Mouse (Mus musculus) heart, embryonic 14.5 days (tissue): ENCODE data around the gene Mtss1l. TPM values are rescaled to one million over a fixed set of nuclear protein-coding genes. Genes with fewer than 3 reads are reported as not detected.

Experiments
- ATAC-seq: fragments of 200-750 bp; cut with Nextera tagmentation; 2 replicates; pipeline ENCODE4 v1.8.0; 2017; ENCODE audit warnings: low read depth, moderate TSS enrichment; ENCODE audit not compliant: insufficient number of reproducible peaks, insufficient read depth, low FRiP score
- H3K27ac ChIP-seq, 2 experiments: fragments of 200-500 bp in 1 of 2; fragments of 300-500 bp in 1 of 2; sonication (generic) in 1 of 2; replicated peaks in 1 of 2; 2 replicates each; pipeline ENCODE4 v1.5.1; 2012 to 2014; ENCODE audit warnings: low read depth in 2 of 2, low read length in 2 of 2, control low read depth in 1 of 2, mild to moderate bottlenecking in 1 of 2, mixed read lengths in 1 of 2; ENCODE audit not compliant: control insufficient read depth in 1 of 2, insufficient read depth in 1 of 2
- H3K27me3 ChIP-seq: fragments of 300-500 bp; sonication (generic); 2 replicates; pipeline ENCODE4 v1.6.1; 2014; ENCODE audit warnings: mild to moderate bottlenecking, low read length, control low read depth; ENCODE audit not compliant: control insufficient read depth, insufficient read depth
- H3K36me3 ChIP-seq: fragments of 300-500 bp; sonication (generic); 2 replicates; pipeline ENCODE4 v1.6.1; 2014; ENCODE audit warnings: mild to moderate bottlenecking, control low read depth, low read length, mixed read lengths; ENCODE audit not compliant: control insufficient read depth, insufficient read depth
- H3K4me1 ChIP-seq, 2 experiments: fragments of 200-500 bp in 1 of 2; fragments of 300-500 bp in 1 of 2; sonication (generic) in 1 of 2; 2 replicates each; pipeline ENCODE4 v1.6.1; 2012 to 2014; ENCODE audit warnings: low read length in 2 of 2, control low read depth in 1 of 2, mixed read lengths in 1 of 2; ENCODE audit not compliant: control insufficient read depth in 2 of 2, insufficient read depth in 2 of 2
- H3K4me2 ChIP-seq: fragments of 300-500 bp; sonication (generic); 2 replicates; pipeline ENCODE4 v1.6.1; 2014; ENCODE audit warnings: mild to moderate bottlenecking, low read length
- H3K4me3 ChIP-seq, 2 experiments: fragments of 200-500 bp in 1 of 2; fragments of 300-500 bp in 1 of 2; sonication (generic) in 1 of 2; 2 replicates each; pipeline ENCODE4 v1.5.1; 2012 to 2014; ENCODE audit warnings: low read length in 2 of 2, mild to moderate bottlenecking in 2 of 2, control low read depth in 1 of 2, low read depth in 1 of 2, moderate library complexity in 1 of 2; ENCODE audit not compliant: control insufficient read depth in 1 of 2, insufficient read depth in 1 of 2
- H3K9ac ChIP-seq: fragments of 300-500 bp; sonication (generic); 2 replicates; pipeline ENCODE4 v1.6.1; 2014; ENCODE audit warnings: mild to moderate bottlenecking, low read length
- H3K9me3 ChIP-seq: fragments of 300-500 bp; sonication (generic); 2 replicates; pipeline ENCODE4 v1.6.1; 2016; ENCODE audit warnings: low read length, control low read depth; ENCODE audit not compliant: control insufficient read depth
- WGBS: fragments of 180-500 bp; shearing (Covaris S2); extraction: QIAGEN DNeasy Blood & Tissue Kit; methylation state at CpG from one replicate; pipeline ENCODE4 v1.1.7; 2014; 5-methylcytosine and 5-hydroxymethylcytosine counted together
- polyA plus RNA-seq: library from polyadenylated mRNA; unstranded; fragments of >200 nt; fragmentation: Nextera tagmentation; extraction: Ambion mirVana; gene quantifications from 2 replicates; pipeline ENCODE4 v1.2.1, GENCODE M21; 2014

Gene Mtss1l
- polyA plus RNA-seq, 1 experiment from 2014 or later, result 17.6 TPM

DNA sequence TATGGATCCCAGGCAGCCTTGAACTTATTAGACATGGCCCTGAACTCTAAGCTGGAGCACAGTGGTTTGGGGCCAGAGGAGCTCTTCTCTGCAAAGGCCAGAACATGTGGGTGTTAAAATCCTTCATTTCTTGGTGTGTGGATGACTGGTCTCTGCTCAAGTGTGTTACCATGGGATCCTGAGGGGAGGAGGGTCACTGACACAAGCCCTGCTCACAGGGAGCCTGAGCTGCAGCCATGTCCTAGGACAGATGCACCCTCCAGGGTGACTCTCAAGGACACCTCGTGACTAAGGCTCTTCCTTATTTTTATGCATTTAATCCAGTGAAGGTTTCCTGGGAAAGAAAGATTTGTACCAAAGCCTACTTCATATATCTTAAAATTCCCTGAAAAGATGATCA, 23.2 kb upstream of the Mtss1l start:
- H3K4me1 ChIP-seq, result peaks cover 14 to 39% of the 10 kb centered on the region in 2 experiments
- H3K27me3 ChIP-seq, result no peaks in the 10 kb centered on the region
- no peaks in the 10 kb centered on the region for H3K9me3 ChIP-seq
- no peak overlapping the region for H3K4me2 ChIP-seq
- 39% methylated on average over 1 of the region's 1 CpGs for WGBS
- ATAC-seq, result no peak
- no peak overlapping the region for H3K27ac ChIP-seq
- H3K9ac ChIP-seq, result no peak overlapping the region
- H3K4me3 ChIP-seq, result no peak overlapping the region
- H3K36me3 ChIP-seq, result 0 out of 2 replicates have a peak, but pooled peaks cover 4% of the 10 kb centered on the region

DNA sequence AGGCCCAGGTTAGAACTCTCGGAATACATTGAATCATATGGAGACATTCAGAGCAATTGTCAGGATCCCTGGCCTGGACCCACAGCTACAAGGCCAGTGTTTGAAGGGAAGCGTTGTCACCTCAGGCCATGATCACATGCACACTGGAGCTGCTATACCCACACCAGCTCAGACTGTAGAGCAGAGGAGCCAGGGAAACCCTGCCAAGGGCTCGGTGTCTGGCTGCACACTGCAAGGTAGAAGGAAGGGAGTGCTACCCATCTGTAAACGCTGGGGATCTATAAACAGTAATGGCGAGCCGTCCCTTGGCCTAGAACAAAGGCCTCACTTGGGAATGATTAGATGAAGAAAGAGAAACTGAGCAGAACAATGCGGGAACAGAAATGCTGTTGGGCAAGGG, 21.8 kb upstream of the Mtss1l start:
- Histone ChIP-seq H3K36me3 (no peaks in the 10 kb centered on the region), H3K4me3 (no peak overlapping the region), H3K27me3 (no peaks in the 10 kb centered on the region), H3K9ac (no peak overlapping the region), H3K4me2 (no peak overlapping the region), H3K27ac (no peak overlapping the region), H3K9me3 (no peaks in the 10 kb centered on the region), H3K4me1 (peaks cover 28 to 52% of the 10 kb centered on the region in 2 experiments)
- no peak for ATAC-seq
- WGBS, result 85% methylated on average over 7 of the region's 7 CpGs

DNA sequence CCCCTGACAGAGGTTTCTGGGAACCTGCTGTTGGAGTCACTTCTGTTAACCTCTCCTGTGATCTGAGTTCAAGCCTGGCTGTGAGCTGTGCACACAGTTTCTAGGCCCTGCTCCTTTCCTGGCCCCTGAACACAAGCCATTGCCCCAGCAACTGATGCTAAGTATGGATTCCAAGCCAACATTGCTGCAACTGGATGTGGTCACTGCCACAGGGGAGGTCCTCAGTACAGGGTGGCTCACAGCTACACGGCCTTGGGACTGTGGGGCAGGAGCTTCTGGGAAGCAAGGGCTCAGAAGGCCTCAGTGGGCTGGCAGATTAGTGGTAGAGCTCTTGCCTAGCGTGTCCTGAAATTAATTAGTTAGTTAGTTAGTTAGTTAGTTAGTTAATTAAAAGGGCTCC, 20.7 kb upstream of the Mtss1l start:
- H3K36me3 ChIP-seq, result no peaks in the 10 kb centered on the region
- no peaks in the 10 kb centered on the region for H3K27me3 ChIP-seq
- no peak overlapping the region for H3K4me2 ChIP-seq
- no peak overlapping the region for H3K27ac ChIP-seq
- no peaks in the 10 kb centered on the region for H3K9me3 ChIP-seq
- peaks cover 38 to 58% of the 10 kb centered on the region in 2 experiments for H3K4me1 ChIP-seq
- H3K9ac ChIP-seq, result no peak overlapping the region
- ATAC-seq, result no peak
- 81% methylated on average over 2 of the region's 2 CpGs for WGBS
- no peak overlapping the region for H3K4me3 ChIP-seq

DNA sequence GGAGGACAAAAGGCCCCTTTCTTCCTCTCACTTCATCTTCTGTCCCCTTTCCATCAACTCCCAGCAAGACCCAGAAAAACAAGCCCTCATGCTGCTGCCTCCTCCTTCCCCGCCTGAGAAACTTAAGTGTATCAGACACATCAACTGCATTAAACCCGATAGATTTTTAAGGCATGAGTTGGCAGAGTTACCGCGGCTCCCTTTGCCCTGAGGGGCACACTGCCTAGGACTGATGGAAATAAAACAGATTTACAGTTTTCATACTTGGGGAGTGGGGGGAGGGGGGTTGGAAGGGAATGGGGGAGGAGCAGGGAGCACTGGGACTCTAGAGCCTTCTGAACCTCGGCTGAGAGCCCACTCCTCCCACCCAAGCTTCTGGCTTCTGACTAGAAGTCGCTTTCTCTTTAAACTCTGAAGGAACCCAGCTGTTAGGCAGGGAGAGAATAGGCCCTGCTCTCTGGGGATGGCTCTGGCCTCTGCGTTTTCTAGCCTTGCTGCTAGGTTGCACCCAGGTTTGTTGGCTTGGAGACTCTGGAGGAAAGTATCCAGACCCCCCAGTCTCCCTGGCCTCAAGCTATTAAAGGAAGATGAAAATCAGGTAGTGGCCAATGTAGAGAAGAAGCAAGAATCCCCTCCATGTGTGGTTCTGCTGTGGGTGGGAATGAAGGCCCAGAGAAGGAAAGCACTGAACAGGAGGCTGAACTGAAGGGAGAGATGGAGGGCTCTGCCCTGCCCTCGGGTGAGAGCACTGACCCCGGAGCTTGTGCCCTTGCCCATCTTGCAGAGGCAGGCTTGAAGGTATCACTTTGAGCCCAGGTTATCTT, 18.4 kb upstream of the Mtss1l start:
- Histone ChIP-seq H3K4me3 (no peak overlapping the region), H3K27me3 (no peaks in the 10 kb centered on the region), H3K27ac (peak overlapping the region; percentile 54 to 74), H3K36me3 (no peaks in the 10 kb centered on the region), H3K9ac (peak overlapping the region; percentile 40), H3K4me2 (peak overlapping the region; percentile 4), H3K9me3 (no peaks in the 10 kb centered on the region), H3K4me1 (peaks cover 42 to 57% of the 10 kb centered on the region in 2 experiments)
- WGBS, result 59% methylated on average over 9 of the region's 9 CpGs
- ATAC-seq, result no peak

DNA sequence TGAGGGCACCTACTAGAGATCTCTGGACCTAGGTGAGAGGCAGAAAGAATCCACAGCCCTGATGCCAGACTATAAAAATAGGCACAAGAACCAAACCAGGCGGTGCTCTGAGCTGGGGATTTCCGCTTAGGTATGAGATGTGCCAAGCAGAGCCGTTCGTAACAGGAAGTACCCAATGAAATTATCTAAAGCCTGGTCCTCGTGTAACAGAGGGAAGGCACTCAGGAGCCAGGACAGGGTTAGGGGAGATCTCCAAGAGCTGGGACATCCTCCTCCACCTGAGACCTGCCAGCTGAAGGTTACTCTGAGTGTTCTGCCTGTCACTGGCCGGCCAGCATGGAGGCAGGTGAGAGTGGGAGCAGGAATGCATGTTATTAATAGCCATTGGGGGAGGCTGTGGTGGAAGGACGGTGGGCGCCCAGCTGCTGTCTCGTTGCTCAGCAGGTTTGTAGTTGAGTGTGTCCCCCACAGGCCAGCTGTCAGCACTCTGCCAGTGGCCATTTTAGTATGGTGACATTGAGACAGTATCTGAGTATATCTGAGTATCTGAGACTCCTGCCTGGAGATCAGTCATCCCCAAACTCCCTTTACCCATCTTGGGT, 17.7 kb upstream of the Mtss1l start:
- WGBS, result 26% methylated on average over 9 of the region's 9 CpGs
- peak overlapping the region; percentile 54 to 74 for H3K27ac ChIP-seq
- no peaks in the 10 kb centered on the region for H3K36me3 ChIP-seq
- no peaks in the 10 kb centered on the region for H3K9me3 ChIP-seq
- H3K4me1 ChIP-seq, result peaks cover 40 to 57% of the 10 kb centered on the region in 2 experiments
- H3K27me3 ChIP-seq, result no peaks in the 10 kb centered on the region
- H3K4me2 ChIP-seq, result peak overlapping the region; percentile 4
- no peak overlapping the region for H3K4me3 ChIP-seq
- no peak for ATAC-seq
- peak overlapping the region; percentile 40 for H3K9ac ChIP-seq

DNA sequence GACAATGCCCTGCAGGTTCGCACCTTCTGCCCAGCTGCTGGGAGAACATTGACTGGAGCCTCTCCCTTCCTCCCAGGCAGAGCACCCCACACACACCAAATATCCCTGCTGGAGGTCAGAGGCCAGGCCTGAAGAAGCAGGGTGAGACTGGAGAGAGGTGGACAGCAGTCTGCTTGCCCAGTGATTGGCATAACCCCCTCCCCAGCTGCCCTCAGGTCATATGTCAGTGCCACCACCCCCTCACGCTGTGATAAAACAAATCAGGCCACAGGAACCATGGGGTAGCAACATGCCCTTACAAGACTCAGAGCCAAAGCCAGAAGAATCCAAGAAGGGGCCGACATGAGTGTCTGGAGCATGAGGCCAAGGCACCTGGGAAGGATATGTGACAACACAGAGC, 17.2 kb upstream of the Mtss1l start:
- H3K27me3 ChIP-seq, result no peaks in the 10 kb centered on the region
- H3K9me3 ChIP-seq, result no peaks in the 10 kb centered on the region
- no peak for ATAC-seq
- H3K4me2 ChIP-seq, result no peak overlapping the region
- peak overlapping the region; percentile 38; the same call in 1 of the 2 replicates for H3K9ac ChIP-seq
- peaks cover 40 to 57% of the 10 kb centered on the region in 2 experiments for H3K4me1 ChIP-seq
- peak overlapping the region; percentile 54 to 74 for H3K27ac ChIP-seq
- H3K4me3 ChIP-seq, result no peak overlapping the region
- WGBS, result 67% methylated on average over 3 of the region's 3 CpGs
- H3K36me3 ChIP-seq, result no peaks in the 10 kb centered on the region

DNA sequence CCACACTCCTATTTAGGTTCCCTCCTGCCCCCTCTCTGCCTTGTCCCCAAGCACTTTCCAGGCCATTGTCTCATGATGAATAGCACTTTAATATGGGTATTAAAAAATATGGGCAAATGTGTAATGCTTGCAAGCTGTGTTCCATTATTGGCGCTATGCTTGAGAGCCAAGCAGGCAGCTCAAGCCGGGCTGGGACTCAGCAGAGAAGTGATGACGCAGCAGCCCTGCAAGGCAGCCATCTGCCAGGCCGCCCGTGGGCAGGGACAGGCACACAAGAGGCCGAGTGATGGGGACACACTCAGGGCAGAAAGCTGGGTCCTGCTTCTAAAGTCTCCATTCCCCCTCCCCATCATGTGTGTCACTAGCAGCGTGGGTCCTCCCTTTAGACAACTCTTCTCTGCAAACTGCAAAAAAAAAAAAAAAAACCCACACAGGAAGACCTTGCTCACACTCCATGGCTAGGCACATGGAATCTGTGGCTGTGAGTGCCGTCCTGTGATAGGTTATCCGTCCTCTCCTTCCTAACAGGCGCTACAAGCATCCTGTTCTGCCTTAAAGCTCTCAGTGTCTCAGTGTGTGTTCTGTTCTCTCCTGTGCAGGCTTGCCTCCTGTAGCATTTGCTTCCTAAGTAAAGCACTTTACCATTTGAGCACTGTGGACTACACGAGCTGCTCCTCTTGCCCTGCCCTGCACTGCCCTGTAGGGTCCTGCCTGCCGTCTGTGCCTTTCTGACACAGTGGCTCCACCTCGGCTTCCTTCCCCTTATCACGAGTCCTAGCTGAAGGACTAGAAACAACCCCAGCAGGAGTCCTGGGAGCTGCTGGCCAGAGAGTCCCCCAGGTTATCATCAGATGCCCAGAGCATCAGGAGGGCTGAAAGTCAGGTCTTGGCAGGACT, 15.6 kb upstream of the Mtss1l start:
- no peaks in the 10 kb centered on the region for H3K27me3 ChIP-seq
- H3K4me1 ChIP-seq, result peaks cover 48 to 68% of the 10 kb centered on the region in 2 experiments
- 41% methylated on average over 14 of the region's 14 CpGs for WGBS
- no peak overlapping the region for H3K4me2 ChIP-seq
- no peak; the same call in 1 of the 2 replicates for ATAC-seq
- H3K4me3 ChIP-seq, result no peak overlapping the region
- 0 out of 2 replicates have a peak overlapping the region, but pooled peaks have one; percentile 34 for H3K9ac ChIP-seq
- H3K36me3 ChIP-seq, result no peaks in the 10 kb centered on the region
- H3K27ac ChIP-seq, result peak overlapping the region; percentile 6 to 41; a peak in 3 of 4 replicates
- no peaks in the 10 kb centered on the region for H3K9me3 ChIP-seq
